Mouse (Mus musculus) layer of hippocampus, postnatal 36 days (tissue): ENCODE measurements at regions not wholly inside any gene's neighbourhood (a gene's known extent, or its start where the extent isn't known, plus 50 kb on each side); places are given as distances from the start of the nearest gene placed in this dataset.
A peak's percentile ranks its signal among the peaks of the same experiment; 100 is the strongest.

ENCODE experiments used
- DNase-seq, 2 experiments: peaks; one replicate each; pipeline ENCODE4 v3.0.0; 2022

GRCm38 (mm10) chr12:29213625-29214024, 314.6 kb upstream of the Myt1l start:
- peak in 1 of 2 experiments; percentile 25 for DNase-seq

GRCm38 (mm10) chr12:29222099-29222498, 306.1 kb upstream of the Myt1l start:
- no peak for DNase-seq

- no peak for DNase-seq
These were observed 302.2 kb upstream of the Myt1l start for GRCm38 (mm10) chr12:29226001-29226400.

- peak in 1 of 2 experiments; percentile 33 for DNase-seq
These were observed 295.4 kb upstream of the Myt1l start for GRCm38 (mm10) chr12:29232492-29233447.

- DNase-seq: no peak
These were observed 291.7 kb upstream of the Myt1l start for GRCm38 (mm10) chr12:29236496-29236895.

- DNase-seq: no peak
These were observed 290.7 kb upstream of the Myt1l start for GRCm38 (mm10) chr12:29237516-29237915.

GRCm38 (mm10) chr12:29239482-29239881, 288.7 kb upstream of the Myt1l start:
- DNase-seq: no peak

GRCm38 (mm10) chr12:29239975-29240374, 288.2 kb upstream of the Myt1l start:
- DNase-seq: peak; percentile 69 to 74

- no peak for DNase-seq
These were observed 285.1 kb upstream of the Myt1l start for GRCm38 (mm10) chr12:29243087-29243486.

GRCm38 (mm10) chr12:29246041-29246440, 282.1 kb upstream of the Myt1l start:
- DNase-seq: no peak

GRCm38 (mm10) chr12:29247356-29247755, 280.8 kb upstream of the Myt1l start:
- DNase-seq: peak; percentile 43 to 52

GRCm38 (mm10) chr12:29248459-29248858, 279.7 kb upstream of the Myt1l start:
- no peak for DNase-seq

GRCm38 (mm10) chr12:29256103-29256502, 272.1 kb upstream of the Myt1l start:
- no peak for DNase-seq

- no peak for DNase-seq
These were observed 271.0 kb upstream of the Myt1l start for GRCm38 (mm10) chr12:29257011-29257734.

- peak; percentile 38 to 40 for DNase-seq
These were observed 270.2 kb upstream of the Myt1l start for GRCm38 (mm10) chr12:29257735-29258547.

- no peak for DNase-seq
These were observed 269.7 kb upstream of the Myt1l start for GRCm38 (mm10) chr12:29258548-29258874.

- no peak for DNase-seq
These were observed 269.2 kb upstream of the Myt1l start for GRCm38 (mm10) chr12:29258966-29259365.

GRCm38 (mm10) chr12:29274166-29274565, 254.0 kb upstream of the Myt1l start:
- DNase-seq: no peak

GRCm38 (mm10) chr12:29275676-29276075, 252.5 kb upstream of the Myt1l start:
- DNase-seq: no peak

- DNase-seq: no peak
These were observed 248.5 kb upstream of the Myt1l start for GRCm38 (mm10) chr12:29279631-29280080.

GRCm38 (mm10) chr12:29280081-29280788, 247.9 kb upstream of the Myt1l start:
- peak in 1 of 2 experiments; percentile 27 for DNase-seq
